ENCODE assay signal across 8 mouse cellular contexts in genomic region chr10:78464201-78464791, GRCm38 (mm10). TPM values are rescaled to one million over a fixed set of nuclear protein-coding genes. Genes with fewer than 3 reads are reported as not detected.
DNase-seq lines count a peak whose midpoint lies in the region; ATAC-seq and TF ChIP-seq lines count a peak whose summit lies in the region.

No protein-coding gene starts in this region.

- under 1% methylated on average over 32 of the region's 32 CpGs for WGBS in forebrain, embryonic 15.5 days

- no peaks in the 10 kb centered on the region for H3K27me3 ChIP-seq in forebrain, embryonic 15.5 days

- peak overlapping the region; percentile 98 for H3K4me3 ChIP-seq in layer of hippocampus, adult 2 months
- H3K4me3 ChIP-seq in forebrain, embryonic 15.5 days, result peak overlapping the region; percentile 82

- peak overlapping the region; percentile 66 for H3K9ac ChIP-seq in forebrain, embryonic 15.5 days (replicated peaks)

- H3K36me3 ChIP-seq in forebrain, embryonic 15.5 days, result no peaks in the 10 kb centered on the region

- no peaks in the 10 kb centered on the region for H3K9me3 ChIP-seq in forebrain, embryonic 15.5 days

- peak overlapping the region; percentile 100 for H3K4me2 ChIP-seq in forebrain, embryonic 15.5 days (replicated peaks)

- ATAC-seq in forebrain, embryonic 15.5 days (replicated peaks), result peak; percentile 60
- ATAC-seq in megakaryocyte progenitor cell, adult 5-6 weeks (replicated peaks; ENCODE audit: poor library complexity), result peak; percentile 24

- no peak for TF ChIP-seq CTCF in layer of hippocampus, adult 2 months (conservative IDR thresholded peaks at IDR 0.05)

- peaks cover 11% of the 10 kb centered on the region for H3K4me1 ChIP-seq in forebrain, embryonic 15.5 days

- peak overlapping the region; percentile 96 for H3K27ac ChIP-seq in layer of hippocampus, adult 2 months
- H3K27ac ChIP-seq in forebrain, embryonic 15.5 days (replicated peaks), result peak overlapping the region; percentile 43; the same call in 1 of the 2 replicates

- DNase-seq in layer of hippocampus, adult 2 months (ENCODE audit: low spot score in 2 of 2), result no peak
- DNase-seq in layer of hippocampus, postnatal 36 days, result no peak
- DNase-seq in R1 (ENCODE audit: low read depth, low spot score), result peak; percentile 31
- no peak for DNase-seq in layer of hippocampus, postnatal 14 days (ENCODE audit: low spot score in 2 of 2)
- no peak for DNase-seq in frontal cortex, postnatal 25 days (ENCODE audit: low spot score in 2 of 2)
- no peak for DNase-seq in T-cell, adult 2 months (ENCODE audit: low spot score)

RNA-seq across cellular contexts. Expression of gene Pdxk, which starts 0.5 kb away (rescaled TPM):
- 10 to 100 TPM; 95.6 to 96.1 TPM for total RNA-seq in layer of hippocampus, adult 2 months (2021)
- total RNA-seq in layer of hippocampus, postnatal 36 days (2021), result 100 to 1,000 TPM in 1 of 2 experiments, 10 to 100 TPM in 1; 93.3 to 102 TPM
- polyA plus RNA-seq in forebrain, embryonic 15.5 days (2015; fragmentation: Nextera tagmentation; extraction: Ambion mirVana), result 13.6 and 13.9 TPM in 2 replicates
- total RNA-seq in megakaryocyte progenitor cell, adult 5-6 weeks (2015), result 24.7 and 28.1 TPM in 2 replicates
- 18.8 and 19.9 TPM in 2 replicates for total RNA-seq in megakaryocyte progenitor cell, adult 5-6 weeks (2017)
- 10 to 100 TPM; 71.0 to 73.2 TPM for total RNA-seq in layer of hippocampus, postnatal 14 days (2021)

RNA-seq across cellular contexts. Expression of gene Cstb, which starts 38.8 kb away (rescaled TPM):
- 10 to 100 TPM; 29.9 to 34.9 TPM for total RNA-seq in layer of hippocampus, adult 2 months (2021)
- total RNA-seq in layer of hippocampus, postnatal 36 days (2021), result 10 to 100 TPM; 33.5 to 35.0 TPM
- polyA plus RNA-seq in forebrain, embryonic 15.5 days (2015; fragmentation: Nextera tagmentation; extraction: Ambion mirVana), result 100 and 115 TPM in 2 replicates
- total RNA-seq in megakaryocyte progenitor cell, adult 5-6 weeks (2015), result 48.9 and 56.0 TPM in 2 replicates
- total RNA-seq in megakaryocyte progenitor cell, adult 5-6 weeks (2017), result 41.9 and 51.4 TPM in 2 replicates
- 10 to 100 TPM; 33.8 to 37.6 TPM for total RNA-seq in layer of hippocampus, postnatal 14 days (2021)

RNA-seq across cellular contexts. Expression of gene Rrp1, which starts 51.5 kb away (rescaled TPM):
- total RNA-seq in layer of hippocampus, adult 2 months (2021), result 100 to 1,000 TPM; 352 to 358 TPM
- 100 to 1,000 TPM; 337 to 355 TPM for total RNA-seq in layer of hippocampus, postnatal 36 days (2021)
- polyA plus RNA-seq in forebrain, embryonic 15.5 days (2015; fragmentation: Nextera tagmentation; extraction: Ambion mirVana), result 395 and 412 TPM in 2 replicates
- 56.7 and 60.6 TPM in 2 replicates for total RNA-seq in megakaryocyte progenitor cell, adult 5-6 weeks (2015)
- 336 and 416 TPM in 2 replicates for total RNA-seq in megakaryocyte progenitor cell, adult 5-6 weeks (2017)
- 100 to 1,000 TPM; 337 to 342 TPM for total RNA-seq in layer of hippocampus, postnatal 14 days (2021)

RNA-seq across cellular contexts. Expression of gene Olfr1358, which starts 52.9 kb away (rescaled TPM):
- not detected for total RNA-seq in layer of hippocampus, adult 2 months (2021)
- total RNA-seq in layer of hippocampus, postnatal 36 days (2021), result not detected
- not detected in 2 replicates for polyA plus RNA-seq in forebrain, embryonic 15.5 days (2015; fragmentation: Nextera tagmentation; extraction: Ambion mirVana)
- not detected in 2 replicates for total RNA-seq in megakaryocyte progenitor cell, adult 5-6 weeks (2015)
- not detected in 2 replicates for total RNA-seq in megakaryocyte progenitor cell, adult 5-6 weeks (2017)
- not detected for total RNA-seq in layer of hippocampus, postnatal 14 days (2021)
